Mouse (Mus musculus): ENCODE measurements around the gene Ppara. TPM values are rescaled to one million over a fixed set of nuclear protein-coding genes. Genes with fewer than 3 reads are reported as not detected.
A peak's percentile ranks its signal among the peaks of the same experiment; 100 is the strongest.

Ppara gene
- polyA plus RNA-seq, 1 experiment from 2014 or later: 5.9 TPM

MicroRNAs encoded within 50 kb of the gene (microRNA counts, 519-probe panel; counts per million panel counts)
- 5,982 counts per million, percentile 92 among the panel's probes with 10 or more counts for microRNA mmu-let-7b
- 6,597 counts per million, percentile 96 among the panel's probes with 10 or more counts for microRNA mmu-let-7c

Small RNA genes lying within 50 kb of the gene (microRNA-seq; reads per million reads assigned to microRNA genes)
- gene Mirlet7b (1,578 reads per million, percentile 83 among the genes with 10 or more reads in this experiment), gene Mirlet7c-2 (40.6 reads per million, percentile 42 among the genes with 10 or more reads in this experiment)

Other genes with a start within 250 kb of the Ppara start
- not detected in 2 replicates for gene 7530416G11Rik, start 231.8 kb upstream of the Ppara start, polyA plus RNA-seq (2015; fragmentation: Nextera tagmentation; extraction: Ambion mirVana)
- gene Wnt7b, start 152.5 kb upstream of the Ppara start, polyA plus RNA-seq (2015; fragmentation: Nextera tagmentation; extraction: Ambion mirVana): 3.5 and 4.6 TPM in 2 replicates
- 46.1 and 48.2 TPM in 2 replicates for gene Cdpf1, start 76.7 kb downstream of the Ppara start, polyA plus RNA-seq (2015; fragmentation: Nextera tagmentation; extraction: Ambion mirVana)
- 0.13 and 0.19 TPM in 2 replicates for gene Pkdrej, start 86.8 kb downstream of the Ppara start, polyA plus RNA-seq (2015; fragmentation: Nextera tagmentation; extraction: Ambion mirVana)
- gene Ttc38, start 97.3 kb downstream of the Ppara start, polyA plus RNA-seq (2015; fragmentation: Nextera tagmentation; extraction: Ambion mirVana): 3.1 and 4.2 TPM in 2 replicates
- gene Gtse1, start 124.8 kb downstream of the Ppara start, polyA plus RNA-seq (2015; fragmentation: Nextera tagmentation; extraction: Ambion mirVana): 23.7 and 25.3 TPM in 2 replicates
- gene Trmu, start 144.3 kb downstream of the Ppara start, polyA plus RNA-seq (2015; fragmentation: Nextera tagmentation; extraction: Ambion mirVana): 25.9 and 31.6 TPM in 2 replicates

All from heart, embryonic 13.5 days (tissue).